Mouse (Mus musculus) heart, embryonic 14.5 days (tissue): Measurements from ENCODE around the gene Limd2. TPM values are rescaled to one million over a fixed set of nuclear protein-coding genes. Genes with fewer than 3 reads are reported as not detected.
A peak's percentile ranks its signal among the peaks of the same experiment; 100 is the strongest.

Experiments
- ATAC-seq: fragments of 200-750 bp; cut with Nextera tagmentation; 2 replicates; pipeline ENCODE4 v1.8.0; 2017; ENCODE audit warnings: low read depth, moderate TSS enrichment; ENCODE audit not compliant: insufficient number of reproducible peaks, insufficient read depth, low FRiP score
- H3K27ac ChIP-seq, 2 experiments: fragments of 200-500 bp in 1 of 2; fragments of 300-500 bp in 1 of 2; sonication (generic) in 1 of 2; replicated peaks in 1 of 2; 2 replicates each; pipeline ENCODE4 v1.5.1; 2012 to 2014; ENCODE audit warnings: low read depth in 2 of 2, low read length in 2 of 2, control low read depth in 1 of 2, mild to moderate bottlenecking in 1 of 2, mixed read lengths in 1 of 2; ENCODE audit not compliant: control insufficient read depth in 1 of 2, insufficient read depth in 1 of 2
- H3K27me3 ChIP-seq: fragments of 300-500 bp; sonication (generic); 2 replicates; pipeline ENCODE4 v1.6.1; 2014; ENCODE audit warnings: mild to moderate bottlenecking, low read length, control low read depth; ENCODE audit not compliant: control insufficient read depth, insufficient read depth
- H3K36me3 ChIP-seq: fragments of 300-500 bp; sonication (generic); 2 replicates; pipeline ENCODE4 v1.6.1; 2014; ENCODE audit warnings: mild to moderate bottlenecking, control low read depth, low read length, mixed read lengths; ENCODE audit not compliant: control insufficient read depth, insufficient read depth
- H3K4me1 ChIP-seq, 2 experiments: fragments of 200-500 bp in 1 of 2; fragments of 300-500 bp in 1 of 2; sonication (generic) in 1 of 2; 2 replicates each; pipeline ENCODE4 v1.6.1; 2012 to 2014; ENCODE audit warnings: low read length in 2 of 2, control low read depth in 1 of 2, mixed read lengths in 1 of 2; ENCODE audit not compliant: control insufficient read depth in 2 of 2, insufficient read depth in 2 of 2
- H3K4me2 ChIP-seq: fragments of 300-500 bp; sonication (generic); 2 replicates; pipeline ENCODE4 v1.6.1; 2014; ENCODE audit warnings: mild to moderate bottlenecking, low read length
- H3K4me3 ChIP-seq, 2 experiments: fragments of 200-500 bp in 1 of 2; fragments of 300-500 bp in 1 of 2; sonication (generic) in 1 of 2; 2 replicates each; pipeline ENCODE4 v1.5.1; 2012 to 2014; ENCODE audit warnings: low read length in 2 of 2, mild to moderate bottlenecking in 2 of 2, control low read depth in 1 of 2, low read depth in 1 of 2, moderate library complexity in 1 of 2; ENCODE audit not compliant: control insufficient read depth in 1 of 2, insufficient read depth in 1 of 2
- H3K9ac ChIP-seq: fragments of 300-500 bp; sonication (generic); 2 replicates; pipeline ENCODE4 v1.6.1; 2014; ENCODE audit warnings: mild to moderate bottlenecking, low read length
- H3K9me3 ChIP-seq: fragments of 300-500 bp; sonication (generic); 2 replicates; pipeline ENCODE4 v1.6.1; 2016; ENCODE audit warnings: low read length, control low read depth; ENCODE audit not compliant: control insufficient read depth
- WGBS: fragments of 180-500 bp; shearing (Covaris S2); extraction: QIAGEN DNeasy Blood & Tissue Kit; methylation state at CpG from one replicate; pipeline ENCODE4 v1.1.7; 2014; 5-methylcytosine and 5-hydroxymethylcytosine counted together
- polyA plus RNA-seq: library from polyadenylated mRNA; unstranded; fragments of >200 nt; fragmentation: Nextera tagmentation; extraction: Ambion mirVana; gene quantifications from 2 replicates; pipeline ENCODE4 v1.2.1, GENCODE M21; 2014

The Limd2 gene
- polyA plus RNA-seq, 1 experiment from 2014 or later: 84.6 TPM

DNA sequence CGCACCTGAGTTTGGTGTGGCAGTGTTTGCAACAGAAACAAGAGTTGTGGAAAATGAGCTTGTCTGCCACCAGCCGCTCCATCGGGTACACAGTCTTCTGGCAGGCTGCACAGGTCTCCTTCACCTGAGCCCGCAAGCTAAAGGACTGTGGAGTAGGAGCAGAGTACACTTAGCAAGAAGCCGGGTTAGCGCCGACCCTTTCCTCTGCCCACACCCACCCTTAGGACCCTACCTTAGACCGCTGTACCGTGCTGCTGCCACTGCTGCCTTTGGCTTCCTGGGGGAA lies 1.8 kb downstream of the Limd2 start:
- WGBS: 45% methylated on average over 9 of the region's 9 CpGs

DNA sequence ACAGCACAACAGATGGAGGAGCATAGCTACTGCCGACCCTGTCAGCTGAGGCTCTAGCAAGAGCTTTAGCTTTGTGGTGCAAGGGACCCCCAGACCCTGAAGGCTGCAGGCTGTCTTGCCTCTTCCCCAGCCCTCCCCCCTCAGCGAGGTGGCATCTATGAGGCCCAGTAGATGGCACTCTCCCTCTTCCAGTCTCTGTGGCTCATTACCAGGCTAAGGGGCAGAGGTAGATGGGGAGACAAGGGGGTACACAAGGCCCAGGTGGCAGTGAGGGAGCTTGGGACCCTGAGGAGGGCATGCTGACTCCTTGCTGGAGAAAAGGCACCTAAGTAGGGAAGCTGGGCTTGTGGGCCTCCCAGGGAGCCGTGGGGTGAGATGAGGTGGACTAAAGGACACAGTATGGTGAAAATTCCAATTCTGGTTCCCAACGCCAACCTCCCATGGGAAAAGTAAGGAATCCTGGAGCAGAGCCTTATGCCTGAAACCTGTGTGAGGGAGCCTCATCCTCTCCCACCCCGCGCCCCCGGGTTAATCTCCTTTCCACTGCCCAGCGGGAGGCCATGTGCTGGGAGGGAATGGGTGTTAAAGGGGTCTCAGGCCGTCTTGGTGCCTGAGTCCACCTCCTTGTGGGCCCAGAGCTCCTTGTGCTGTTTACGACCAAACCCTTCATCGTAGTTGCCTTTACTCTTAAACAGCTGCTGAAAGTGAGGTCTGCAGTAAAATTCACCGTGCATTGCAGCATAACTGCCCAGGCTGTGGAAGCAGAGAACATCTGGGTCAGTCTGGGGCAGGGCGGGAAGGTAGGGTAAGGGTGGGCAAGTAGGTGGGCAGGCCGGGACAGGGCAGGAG lies 2.4 kb downstream of the Limd2 start:
- ATAC-seq: no peak
- Histone ChIP-seq H3K27ac (peak overlapping the region in 1 of 2 experiments; percentile 88; a peak in 1 of 4 replicates), H3K9me3 (no peaks in the 10 kb centered on the region), H3K36me3 (peaks cover 44% of the 10 kb centered on the region), H3K4me3 (peak overlapping the region; percentile 84 to 91; a peak in 3 of 4 replicates), H3K9ac (peak overlapping the region; percentile 92; the same call in 1 of the 2 replicates), H3K27me3 (no peaks in the 10 kb centered on the region), H3K4me1 (peaks cover 12 to 27% of the 10 kb centered on the region in 2 experiments), H3K4me2 (peak overlapping the region; percentile 95)
- 63% methylated on average over 14 of the region's 14 CpGs for WGBS

More for the DNA sequence above, 1.8 kb downstream of the Limd2 start:
- Histone ChIP-seq H3K9ac (peak overlapping the region; percentile 92), H3K27ac (peak overlapping the region; percentile 40 to 88; a peak in 2 of 4 replicates), H3K9me3 (no peaks in the 10 kb centered on the region), H3K27me3 (no peaks in the 10 kb centered on the region), H3K4me3 (peak overlapping the region; percentile 84 to 91), H3K36me3 (peaks cover 44% of the 10 kb centered on the region), H3K4me1 (peaks cover 14 to 27% of the 10 kb centered on the region in 2 experiments), H3K4me2 (peak overlapping the region; percentile 95)
- ATAC-seq: no peak

- no peak overlapping the region for H3K27ac ChIP-seq
- H3K4me3 ChIP-seq: no peak overlapping the region
- ATAC-seq: no peak
- no peaks in the 10 kb centered on the region for H3K9me3 ChIP-seq
- H3K36me3 ChIP-seq: peaks cover 55% of the 10 kb centered on the region
- 78% methylated on average over 7 of the region's 7 CpGs for WGBS
- H3K4me2 ChIP-seq: no peak overlapping the region
- H3K27me3 ChIP-seq: no peaks in the 10 kb centered on the region
- H3K4me1 ChIP-seq: peaks cover 12 to 27% of the 10 kb centered on the region in 2 experiments
- H3K9ac ChIP-seq: no peak overlapping the region
Observed at GRCm38 (mm10) chr11:106157154-106157553, 3.5 kb downstream of the Limd2 start.

DNA sequence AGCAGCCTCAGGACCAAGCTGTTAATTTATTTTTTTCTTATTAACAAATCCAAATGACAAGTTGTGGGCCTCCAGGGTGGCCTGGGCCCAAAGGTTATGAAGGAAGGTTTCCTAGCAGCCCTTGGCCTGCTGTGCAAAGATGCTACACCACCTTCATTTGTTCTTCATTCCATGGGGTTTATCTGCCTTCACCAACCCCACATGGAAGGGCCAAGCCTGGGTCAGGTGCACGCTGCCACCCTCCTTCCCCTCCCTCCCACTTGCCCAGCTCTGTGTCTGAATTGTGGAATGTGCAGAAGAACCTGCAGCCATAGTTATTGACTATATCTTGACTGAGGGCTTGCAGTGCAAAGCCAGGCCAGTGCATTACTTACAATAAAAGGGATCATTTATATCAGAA lies 4.4 kb downstream of the Limd2 start:
- Histone ChIP-seq H3K4me1 (peaks cover 12 to 26% of the 10 kb centered on the region in 2 experiments), H3K9me3 (no peaks in the 10 kb centered on the region), H3K36me3 (peaks cover 64% of the 10 kb centered on the region), H3K27ac (no peak overlapping the region), H3K4me3 (no peak overlapping the region), H3K27me3 (no peaks in the 10 kb centered on the region), H3K4me2 (no peak overlapping the region), H3K9ac (no peak overlapping the region)
- no peak for ATAC-seq
- WGBS: 96% methylated on average over 1 of the region's 1 CpGs

DNA sequence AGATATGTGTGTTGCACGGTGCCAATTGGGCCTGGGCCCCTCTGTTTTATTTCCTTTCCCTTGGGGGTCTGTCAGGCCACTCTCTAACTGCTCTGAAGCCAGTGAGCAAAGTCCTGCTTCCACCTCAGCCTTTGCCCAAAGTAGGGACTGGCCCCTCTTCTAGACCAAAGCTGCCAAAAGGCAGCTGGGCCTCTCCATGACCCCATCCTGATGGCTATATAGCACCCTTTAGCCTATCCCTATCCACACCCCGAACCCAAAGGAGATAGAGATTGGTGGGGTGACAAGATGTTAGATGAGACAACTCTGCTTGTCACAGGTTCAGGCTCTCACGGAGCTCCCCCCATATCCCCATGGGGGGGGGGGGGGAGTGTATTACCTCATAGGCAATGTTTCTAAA lies 4.9 kb downstream of the Limd2 start:
- no peak overlapping the region for H3K4me2 ChIP-seq
- no peak overlapping the region for H3K9ac ChIP-seq
- H3K4me1 ChIP-seq: peaks cover 7 to 21% of the 10 kb centered on the region in 2 experiments
- H3K36me3 ChIP-seq: peaks cover 69% of the 10 kb centered on the region
- no peak overlapping the region for H3K27ac ChIP-seq
- WGBS: 74% methylated on average over 3 of the region's 3 CpGs
- no peaks in the 10 kb centered on the region for H3K9me3 ChIP-seq
- H3K27me3 ChIP-seq: no peaks in the 10 kb centered on the region
- ATAC-seq: no peak
- H3K4me3 ChIP-seq: no peak overlapping the region

- 71% methylated on average over 2 of the region's 2 CpGs for WGBS
- no peak overlapping the region for H3K4me2 ChIP-seq
- no peak overlapping the region for H3K4me3 ChIP-seq
- no peaks in the 10 kb centered on the region for H3K9me3 ChIP-seq
- ATAC-seq: no peak
- H3K4me1 ChIP-seq: peaks cover 4 to 18% of the 10 kb centered on the region in 2 experiments; a peak in 3 of 4 replicates
- no peak overlapping the region for H3K9ac ChIP-seq
- peaks cover 79% of the 10 kb centered on the region for H3K36me3 ChIP-seq
- H3K27ac ChIP-seq: no peak overlapping the region
- H3K27me3 ChIP-seq: no peaks in the 10 kb centered on the region
Observed at GRCm38 (mm10) chr11:106154770-106155169, 5.9 kb downstream of the Limd2 start.

DNA sequence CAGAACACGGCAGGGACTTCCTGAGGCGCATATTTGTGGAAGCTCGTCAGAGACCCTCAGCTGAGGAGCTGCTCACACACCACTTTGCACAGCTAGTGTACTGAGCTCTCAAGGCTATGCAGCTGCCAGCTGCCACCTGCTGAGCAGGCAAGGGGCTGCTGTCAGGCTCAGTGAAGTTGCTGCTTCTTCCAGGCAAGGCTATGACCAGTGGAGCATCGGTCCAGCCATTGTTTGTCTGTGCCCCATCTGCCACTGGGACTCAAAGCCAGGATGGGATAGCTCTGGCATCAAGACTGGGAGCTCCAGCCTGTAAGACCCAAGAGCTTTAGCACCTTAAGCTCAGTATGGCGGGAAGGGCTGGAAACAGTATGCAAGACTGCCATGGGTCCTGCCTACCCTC lies 6.6 kb downstream of the Limd2 start:
- no peak for ATAC-seq
- Histone ChIP-seq H3K9me3 (no peaks in the 10 kb centered on the region), H3K9ac (no peak overlapping the region), H3K27me3 (no peaks in the 10 kb centered on the region), H3K4me1 (peaks cover 2 to 12% of the 10 kb centered on the region in 2 experiments; a peak in 3 of 4 replicates), H3K27ac (no peak overlapping the region), H3K4me2 (no peak overlapping the region), H3K36me3 (peaks cover 86% of the 10 kb centered on the region), H3K4me3 (no peak overlapping the region)
- WGBS: 72% methylated on average over 5 of the region's 5 CpGs
